Mouse (Mus musculus): ENCODE data around the gene Ifitm10. TPM values are rescaled to one million over a fixed set of nuclear protein-coding genes. Genes with fewer than 3 reads are reported as not detected.

The Ifitm10 gene
- 4.5 TPM for polyA plus RNA-seq (2017; shearing (Covaris generic))

GRCm38 (mm10) chr7:142373641-142374412 lies at the start of gene Ifitm10:
Gene Ifitm10, minus strand, starts transcription at chr7:142373753.

DNA sequence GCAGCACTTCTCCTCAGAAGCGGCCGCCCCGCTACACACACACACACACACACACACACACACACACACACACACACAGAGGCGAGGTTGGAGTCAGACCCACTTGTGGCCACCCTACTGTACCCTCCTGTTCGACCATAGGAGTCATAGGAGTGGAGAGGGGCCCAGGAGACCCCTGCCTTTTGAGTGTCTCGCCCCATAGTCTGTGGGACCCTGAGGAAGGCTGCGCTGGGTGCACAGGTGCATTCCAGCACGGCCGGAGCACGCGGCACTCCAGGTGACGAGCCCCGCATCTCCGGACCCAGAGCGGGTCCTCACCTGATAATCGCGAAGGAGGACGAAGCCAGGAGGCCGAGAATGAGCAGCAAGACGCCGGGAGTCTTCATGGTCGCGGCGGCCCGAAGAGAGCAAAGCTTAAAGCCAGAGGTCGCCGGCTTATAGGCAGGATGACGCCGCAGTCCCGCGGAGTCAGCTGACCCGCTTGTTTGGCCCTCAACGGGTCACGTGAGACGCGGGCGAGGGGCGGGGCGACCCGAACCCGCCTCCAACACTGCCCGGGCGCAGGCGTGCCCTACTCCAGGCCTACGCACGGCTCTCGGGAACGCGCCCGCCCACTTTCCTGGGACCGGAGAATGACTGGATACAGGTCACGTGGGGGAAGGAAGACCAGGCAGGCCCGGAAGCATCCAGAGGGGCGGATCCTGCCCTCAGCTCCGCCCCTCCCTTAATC lies 14.0 kb upstream of the Ifitm10 start, which contains the start of gene Ctsd:
Ctsd (minus strand) TSS at position 620 of the 730 bp plus-strand sequence.

GRCm38 (mm10) chr7:142382567-142382966 lies 9.0 kb upstream of the Ifitm10 start, which contains the start of gene Gm49369:
Gene Gm49369, minus strand, starts transcription at chr7:142382667.

DNA sequence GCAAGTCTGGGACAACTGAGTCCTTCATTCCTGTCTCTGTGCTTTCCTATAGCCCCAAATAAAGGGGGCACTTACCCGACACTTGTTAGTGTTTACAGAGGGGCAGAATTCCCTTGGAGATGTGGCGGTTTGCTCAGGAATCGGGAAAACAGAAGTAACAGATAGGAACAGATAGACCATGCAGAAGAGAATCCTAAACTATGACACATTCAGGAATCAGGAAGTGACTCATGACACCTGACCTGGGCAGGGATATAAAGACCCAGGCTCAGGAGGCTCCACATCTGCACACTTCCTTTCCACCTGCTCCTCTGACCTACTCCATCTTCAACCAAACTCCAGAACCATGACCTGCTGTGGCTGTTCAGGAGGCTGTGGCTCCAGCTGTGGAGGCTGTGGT lies 70.3 kb downstream of the Ifitm10 start, which contains the start of gene Krtap5-4:
Krtap5-4 (plus strand) TSS at position 301 of the 400 bp plus-strand sequence.

DNA sequence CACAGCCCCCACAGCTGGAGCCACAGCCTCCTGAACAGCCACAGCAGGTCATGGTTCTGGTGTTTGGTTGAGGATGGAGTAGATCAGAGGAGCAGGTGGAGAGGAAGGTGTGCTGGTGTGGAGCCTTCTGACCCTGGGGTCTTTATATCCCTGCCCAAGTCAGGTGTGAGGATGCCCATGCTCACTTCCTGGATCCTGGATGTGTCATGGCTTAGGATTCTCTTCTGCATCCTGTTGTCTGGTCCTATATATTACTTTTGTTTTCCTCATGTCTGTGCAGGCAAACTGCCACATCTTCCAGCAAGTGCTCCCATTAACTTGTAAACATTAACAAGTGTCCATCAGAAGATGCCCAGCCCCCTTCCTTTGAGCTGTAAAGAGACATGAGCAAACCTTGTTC lies 76.5 kb downstream of the Ifitm10 start, which contains the start of gene Krtap5-1:
Krtap5-1 (minus strand) TSS at position 101 of the 400 bp plus-strand sequence.

Other genes with a start within 250 kb of the Ifitm10 start
- gene Gm39115, start 237.7 kb downstream of the Ifitm10 start, polyA plus RNA-seq (2017; shearing (Covaris generic)), result not detected
- gene Gm45337, start 229.1 kb downstream of the Ifitm10 start, polyA plus RNA-seq (2017; shearing (Covaris generic)), result not detected
- gene Gm29735, start 216.6 kb downstream of the Ifitm10 start, polyA plus RNA-seq (2017; shearing (Covaris generic)), result not detected
- not detected for gene Gm4553, start 208.0 kb downstream of the Ifitm10 start, polyA plus RNA-seq (2017; shearing (Covaris generic))
- gene Krtap5-2, start 197.7 kb downstream of the Ifitm10 start, polyA plus RNA-seq (2017; shearing (Covaris generic)), result not detected
- not detected for gene Gm10153, start 183.4 kb downstream of the Ifitm10 start, polyA plus RNA-seq (2017; shearing (Covaris generic))
- gene Krtap5-3, start 172.4 kb downstream of the Ifitm10 start, polyA plus RNA-seq (2017; shearing (Covaris generic)), result not detected
- not detected for gene Gm7579, start 161.9 kb downstream of the Ifitm10 start, polyA plus RNA-seq (2017; shearing (Covaris generic))
- gene Krtap5-5, start 143.8 kb downstream of the Ifitm10 start, polyA plus RNA-seq (2017; shearing (Covaris generic)), result not detected
- gene Gm40460, start 132.7 kb downstream of the Ifitm10 start, polyA plus RNA-seq (2017; shearing (Covaris generic)), result not detected
- not detected for gene Gm2431, start 115.4 kb downstream of the Ifitm10 start, polyA plus RNA-seq (2017; shearing (Covaris generic))
- not detected for gene Gm4559, start 99.4 kb downstream of the Ifitm10 start, polyA plus RNA-seq (2017; shearing (Covaris generic))
- gene Krtap5-1, start 76.6 kb downstream of the Ifitm10 start, polyA plus RNA-seq (2017; shearing (Covaris generic)), result not detected
- not detected for gene Krtap5-4, start 70.2 kb downstream of the Ifitm10 start, polyA plus RNA-seq (2017; shearing (Covaris generic))
- not detected for gene Gm49369, start 8.9 kb upstream of the Ifitm10 start, polyA plus RNA-seq (2017; shearing (Covaris generic))
- 352 TPM for gene Ctsd, start 14.3 kb upstream of the Ifitm10 start, polyA plus RNA-seq (2017; shearing (Covaris generic))
- not detected for gene Syt8, start 61.1 kb upstream of the Ifitm10 start, polyA plus RNA-seq (2017; shearing (Covaris generic))
- gene Tnni2, start 68.1 kb upstream of the Ifitm10 start, polyA plus RNA-seq (2017; shearing (Covaris generic)), result not detected
- 1,177 TPM for gene Lsp1, start 87.1 kb upstream of the Ifitm10 start, polyA plus RNA-seq (2017; shearing (Covaris generic))
- gene Tnnt3, start 125.1 kb upstream of the Ifitm10 start, polyA plus RNA-seq (2017; shearing (Covaris generic)), result 5.0 TPM
- gene Mrpl23, start 158.9 kb upstream of the Ifitm10 start, polyA plus RNA-seq (2017; shearing (Covaris generic)), result 6.0 TPM